In genomic region chr17:71947452-71947851, GRCm38 (mm10) we compare ENCODE assay signal across 11 mouse cellular contexts.
DNase-seq lines count a peak whose midpoint lies in the region; ATAC-seq and TF ChIP-seq lines count a peak whose summit lies in the region.
"Had no signal": no experiment of that assay in that cellular context is flagged by ENCODE, and none has a peak within 500 bp of the region (broad histone marks: within the 10 kb centered on the region; RNA-seq: fewer than 3 reads in every experiment).

No protein-coding gene starts in this region.

- H3K4me3 ChIP-seq in kidney, embryonic 14.5 days (ENCODE audit: low read length), result no peak overlapping the region
- H3K4me3 ChIP-seq in forebrain, embryonic 14.5 days (ENCODE audit: low read depth, low read length), result no peak overlapping the region
- H3K4me3 ChIP-seq in midbrain, postnatal 0 days (ENCODE audit: low read depth, low read length), result no peak overlapping the region
- H3K4me3 ChIP-seq in thymus, adult 2 months (ENCODE audit: control insufficient read depth, insufficient read depth, low read length), result no peak overlapping the region
- H3K4me3 ChIP-seq: limb, embryonic 12.5 days; neural tube, embryonic 13.5 days had no signal

- no peaks in the 10 kb centered on the region for H3K9me3 ChIP-seq in kidney, embryonic 14.5 days (ENCODE audit: control insufficient read depth, low read length)
- H3K9me3 ChIP-seq in forebrain, embryonic 14.5 days (replicated peaks; ENCODE audit: control insufficient read depth, low read length), result no peaks in the 10 kb centered on the region
- no peaks in the 10 kb centered on the region for H3K9me3 ChIP-seq in midbrain, postnatal 0 days (ENCODE audit: low read length)
- H3K9me3 ChIP-seq: limb, embryonic 12.5 days; neural tube, embryonic 13.5 days had no signal

- H3K27me3 ChIP-seq in kidney, embryonic 14.5 days (ENCODE audit: control insufficient read depth, insufficient read depth, low read length), result no peaks in the 10 kb centered on the region
- H3K27me3 ChIP-seq in forebrain, embryonic 14.5 days (replicated peaks; ENCODE audit: control insufficient read depth, insufficient read depth, low read length), result no peaks in the 10 kb centered on the region
- no peaks in the 10 kb centered on the region for H3K27me3 ChIP-seq in midbrain, postnatal 0 days (ENCODE audit: insufficient read depth, low read length)
- no peaks in the 10 kb centered on the region for H3K27me3 ChIP-seq in thymus, adult 2 months (ENCODE audit: control insufficient read depth, insufficient read depth, low read length)
- H3K27me3 ChIP-seq: limb, embryonic 12.5 days; neural tube, embryonic 13.5 days had no signal

- peak; percentile 76 for ATAC-seq in kidney, embryonic 14.5 days (ENCODE audit: low FRiP score, low TSS enrichment)
- no peak for ATAC-seq in forebrain, embryonic 14.5 days
- no peak for ATAC-seq in midbrain, postnatal 0 days (ENCODE audit: low FRiP score)
- ATAC-seq in megakaryocyte, adult 5-6 weeks (ENCODE audit: poor library complexity, severe bottlenecking), result no peak

- TF ChIP-seq POLR2A in thymus, adult 2 months (IDR thresholded peaks at IDR 0.05; ENCODE audit: control insufficient read depth, extremely low read depth, insufficient read depth, low read length, poor library complexity), result no peak

- 9% methylated on average over 9 of the region's 9 CpGs for WGBS in kidney, embryonic 14.5 days
- 5% methylated on average over 9 of the region's 9 CpGs for WGBS in forebrain, embryonic 14.5 days
- 12% methylated on average over 9 of the region's 9 CpGs for WGBS in midbrain, postnatal 0 days
- 81% methylated on average over 9 of the region's 9 CpGs for WGBS in thymus, adult 2 months

- H3K36me3 ChIP-seq in kidney, embryonic 14.5 days (ENCODE audit: control insufficient read depth, insufficient read depth, low read length), result no peaks in the 10 kb centered on the region
- H3K36me3 ChIP-seq in forebrain, embryonic 14.5 days (ENCODE audit: control insufficient read depth, insufficient read depth, low read length), result no peaks in the 10 kb centered on the region
- H3K36me3 ChIP-seq in midbrain, postnatal 0 days (ENCODE audit: insufficient read depth, low read length), result no peaks in the 10 kb centered on the region
- no peaks in the 10 kb centered on the region for H3K36me3 ChIP-seq in thymus, adult 2 months (ENCODE audit: control insufficient read depth, insufficient read depth, low read length)
- H3K36me3 ChIP-seq: limb, embryonic 12.5 days; neural tube, embryonic 13.5 days had no signal

- H3K4me1 ChIP-seq in kidney, embryonic 14.5 days (ENCODE audit: control insufficient read depth, insufficient read depth, low read length), result peaks cover 10% of the 10 kb centered on the region; the same call in 1 of the 2 replicates
- no peaks in the 10 kb centered on the region for H3K4me1 ChIP-seq in forebrain, embryonic 14.5 days (ENCODE audit: control insufficient read depth, insufficient read depth, low read length)
- peaks cover 7% of the 10 kb centered on the region; the same call in 1 of the 2 replicates for H3K4me1 ChIP-seq in midbrain, postnatal 0 days (ENCODE audit: insufficient read depth, low read length)
- no peaks in the 10 kb centered on the region for H3K4me1 ChIP-seq in thymus, adult 2 months (replicated peaks; ENCODE audit: control insufficient read depth, insufficient read depth, low read length)

- no peak overlapping the region for H3K9ac ChIP-seq in kidney, embryonic 14.5 days (ENCODE audit: low read depth, low read length)
- no peak overlapping the region for H3K9ac ChIP-seq in forebrain, embryonic 14.5 days (ENCODE audit: low read length)
- no peak overlapping the region for H3K9ac ChIP-seq in midbrain, postnatal 0 days (replicated peaks; ENCODE audit: low read length, poor library complexity, severe bottlenecking)
- H3K9ac ChIP-seq: limb, embryonic 12.5 days; neural tube, embryonic 13.5 days had no signal

- peak; percentile 14 for DNase-seq in adrenal gland, adult 8-10 months
- DNase-seq in adrenal gland, adult 18-20 months (ENCODE audit: low spot score in 2 of 2), result no peak
- DNase-seq in kidney, postnatal 10 days, result no peak
- peak; percentile 12 for DNase-seq in forebrain, embryonic 14.5 days (ENCODE audit: low spot score)
- peak; percentile 21 for DNase-seq in midbrain, postnatal 0 days (ENCODE audit: low spot score)
- DNase-seq in thymus, adult 2 months, result no peak
- DNase-seq: kidney, postnatal 36 days had no signal

- H3K27ac ChIP-seq in kidney, embryonic 14.5 days (ENCODE audit: low read depth, low read length), result no peak overlapping the region
- no peak overlapping the region for H3K27ac ChIP-seq in forebrain, embryonic 14.5 days (ENCODE audit: low read depth, low read length)
- no peak overlapping the region for H3K27ac ChIP-seq in midbrain, postnatal 0 days (ENCODE audit: low read depth, low read length)
- no peak overlapping the region for H3K27ac ChIP-seq in thymus, adult 2 months (ENCODE audit: control insufficient read depth, insufficient read depth, low read length)
- H3K27ac ChIP-seq: limb, embryonic 12.5 days; neural tube, embryonic 13.5 days had no signal

- H3K4me2 ChIP-seq in kidney, embryonic 14.5 days (replicated peaks; ENCODE audit: low read depth, low read length), result no peak overlapping the region
- no peak overlapping the region for H3K4me2 ChIP-seq in forebrain, embryonic 14.5 days (ENCODE audit: low read length)
- no peak overlapping the region for H3K4me2 ChIP-seq in midbrain, postnatal 0 days (ENCODE audit: low read depth, low read length, poor library complexity, severe bottlenecking)
- H3K4me2 ChIP-seq: limb, embryonic 12.5 days; neural tube, embryonic 13.5 days had no signal

- TF ChIP-seq CTCF in midbrain, postnatal 0 days (IDR thresholded peaks at IDR 0.05), result no peak
- TF ChIP-seq CTCF in thymus, adult 2 months (IDR thresholded peaks at IDR 0.05; ENCODE audit: borderline replicate concordance, control insufficient read depth, extremely low read depth, insufficient read depth, low read length, poor library complexity), result no peak

Comparison
In these comparisons a context has a peak if more than half of its experiments do, and no peak if none do; other contexts are left out.
1. DNase-seq: peak in adrenal gland, adult 8-10 months (single experiment), forebrain, embryonic 14.5 days (single experiment) and midbrain, postnatal 0 days (single experiment); none in adrenal gland, adult 18-20 months (0 of 2), kidney, postnatal 10 days (single experiment) and thymus, adult 2 months (single experiment).